Mouse (Mus musculus) heart, postnatal 0 days (tissue): Measurements from ENCODE around the gene Fam185a. TPM values are rescaled to one million over a fixed set of nuclear protein-coding genes. Genes with fewer than 3 reads are reported as not detected.

Source experiments
- ATAC-seq: fragments of 200-750 bp; cut with Nextera tagmentation; 2 replicates; pipeline ENCODE4 v1.8.0; 2017; ENCODE audit warnings: low read depth, moderate number of reproducible peaks, moderate library complexity; ENCODE audit not compliant: insufficient read depth
- DNase-seq: peaks from one replicate; pipeline ENCODE4 v3.0.0-alpha.2; 2016; ENCODE audit warnings: low spot score
- H3K27ac ChIP-seq: fragments of 300-500 bp; sonication (generic); 2 replicates; pipeline ENCODE4 v1.5.1; 2014; ENCODE audit warnings: low read depth, mild to moderate bottlenecking
- H3K27me3 ChIP-seq: fragments of 300-500 bp; sonication (generic); 2 replicates; pipeline ENCODE4 v1.6.1; 2014; ENCODE audit warnings: low read length, mixed read lengths; ENCODE audit not compliant: control insufficient read depth, insufficient read depth
- H3K36me3 ChIP-seq: fragments of 300-500 bp; sonication (generic); replicated peaks from 2 replicates; pipeline ENCODE4 v1.6.1; 2014; ENCODE audit warnings: low read length, mixed read lengths; ENCODE audit not compliant: control insufficient read depth, insufficient read depth
- H3K4me1 ChIP-seq: fragments of 300-500 bp; sonication (generic); 2 replicates; pipeline ENCODE4 v1.6.1; 2014; ENCODE audit warnings: antibody characterized with exemption; ENCODE audit not compliant: control insufficient read depth, insufficient read depth
- H3K4me2 ChIP-seq: fragments of 300-500 bp; sonication (generic); 2 replicates; pipeline ENCODE4 v1.6.1; 2014; ENCODE audit warnings: low read depth, mild to moderate bottlenecking, low read length, moderate library complexity
- H3K4me3 ChIP-seq: fragments of 300-500 bp; sonication (generic); 2 replicates; pipeline ENCODE4 v1.5.1; 2014; ENCODE audit warnings: low read depth, low read length
- H3K9ac ChIP-seq: fragments of 300-500 bp; sonication (generic); replicated peaks from 2 replicates; pipeline ENCODE4 v1.6.1; 2014; ENCODE audit warnings: low read depth, low read length, mixed read lengths
- H3K9me3 ChIP-seq: fragments of 300-500 bp; sonication (generic); replicated peaks from 2 replicates; pipeline ENCODE4 v1.6.1; 2016; ENCODE audit warnings: low read length; ENCODE audit not compliant: control insufficient read depth
- CTCF ChIP-seq: IDR thresholded peaks from 2 replicates; pipeline ENCODE4 v1.5.1; 2016; ENCODE audit warnings: antibody characterized with exemption, control low read depth, low read depth
- EP300 ChIP-seq: IDR thresholded peaks from 2 replicates; pipeline ENCODE4 v1.6.1; 2016; ENCODE audit warnings: antibody characterized with exemption, low read depth
- WGBS: fragments of 180-500 bp; shearing (Covaris S2); extraction: QIAGEN DNeasy Blood & Tissue Kit; methylation state at CpG from one replicate; pipeline ENCODE4 v1.1.7; 2014; 5-methylcytosine and 5-hydroxymethylcytosine counted together
- polyA plus RNA-seq: library from polyadenylated mRNA; unstranded; fragments of >200 nt; fragmentation: Nextera tagmentation; extraction: Ambion mirVana; gene quantifications from 2 replicates; pipeline ENCODE4 v1.2.1, GENCODE M21; 2015
- total RNA-seq: library from RNA; depleted of rRNA; stranded (reverse); fragments of >200 nt; gene quantifications from 2 replicates; pipeline ENCODE4 v1.2.3, GENCODE M21; 2014; ENCODE audit warnings: low replicate concordance

The Fam185a gene
- total and polyA plus RNA-seq, 2 experiments from 2014 or later = 6.9 to 23.4 TPM

DNA sequence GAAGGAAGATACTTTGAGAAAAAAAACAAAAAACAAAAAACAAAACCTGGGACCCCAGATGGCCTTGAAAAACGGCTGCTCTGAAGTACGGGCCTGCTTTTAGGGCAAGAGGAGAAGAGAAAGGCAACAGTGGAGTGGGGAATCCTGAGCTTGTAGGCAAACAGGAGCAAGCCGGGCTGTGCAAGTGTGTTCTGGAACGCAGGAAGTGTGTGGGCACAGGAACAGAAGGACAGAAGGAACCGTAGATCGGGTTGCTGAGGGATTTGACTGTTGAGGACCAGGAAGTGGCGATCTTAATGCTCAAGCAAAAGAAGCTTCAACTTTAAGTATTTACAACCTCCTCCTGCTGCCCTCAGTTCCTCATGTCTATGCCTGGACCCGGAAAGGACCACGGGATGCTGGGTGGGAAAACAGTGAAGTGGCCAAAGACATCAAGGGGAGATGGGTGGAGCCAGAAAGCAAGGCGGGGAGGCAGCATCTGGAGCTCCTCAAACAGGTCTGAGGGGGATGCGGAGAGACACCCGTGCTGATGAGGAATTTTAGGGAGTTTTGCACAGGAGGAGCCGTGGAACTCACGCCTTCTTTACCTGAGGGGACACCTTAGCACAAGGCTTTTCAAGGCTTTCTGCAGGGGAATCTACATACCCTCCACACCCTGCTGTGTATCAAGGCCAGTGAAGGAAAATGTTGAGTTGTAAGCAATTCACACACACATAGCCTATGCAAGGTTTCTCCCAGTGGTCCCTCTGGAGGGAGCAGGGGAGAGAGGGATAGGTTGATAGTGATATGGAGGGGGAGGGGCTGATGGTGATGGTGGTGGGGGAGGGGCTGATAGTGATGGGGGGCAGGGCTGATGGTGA is 41.1 kb upstream of the Fam185a start:
- Histone ChIP-seq H3K4me1 (peaks cover 16% of the 10 kb centered on the region), H3K27me3 (no peaks in the 10 kb centered on the region), H3K27ac (peak overlapping the region; percentile 38; the same call in 1 of the 2 replicates), H3K4me3 (no peak overlapping the region), H3K4me2 (no peak overlapping the region), H3K9me3 (no peaks in the 10 kb centered on the region), H3K9ac (no peak overlapping the region), H3K36me3 (no peaks in the 10 kb centered on the region)
- WGBS = 37% methylated on average over 14 of the region's 14 CpGs
- peak; percentile 13; the same call in 1 of the 2 replicates for ATAC-seq
- DNase-seq = no peak
- no peak for TF ChIP-seq CTCF
- TF ChIP-seq EP300 = no peak

DNA sequence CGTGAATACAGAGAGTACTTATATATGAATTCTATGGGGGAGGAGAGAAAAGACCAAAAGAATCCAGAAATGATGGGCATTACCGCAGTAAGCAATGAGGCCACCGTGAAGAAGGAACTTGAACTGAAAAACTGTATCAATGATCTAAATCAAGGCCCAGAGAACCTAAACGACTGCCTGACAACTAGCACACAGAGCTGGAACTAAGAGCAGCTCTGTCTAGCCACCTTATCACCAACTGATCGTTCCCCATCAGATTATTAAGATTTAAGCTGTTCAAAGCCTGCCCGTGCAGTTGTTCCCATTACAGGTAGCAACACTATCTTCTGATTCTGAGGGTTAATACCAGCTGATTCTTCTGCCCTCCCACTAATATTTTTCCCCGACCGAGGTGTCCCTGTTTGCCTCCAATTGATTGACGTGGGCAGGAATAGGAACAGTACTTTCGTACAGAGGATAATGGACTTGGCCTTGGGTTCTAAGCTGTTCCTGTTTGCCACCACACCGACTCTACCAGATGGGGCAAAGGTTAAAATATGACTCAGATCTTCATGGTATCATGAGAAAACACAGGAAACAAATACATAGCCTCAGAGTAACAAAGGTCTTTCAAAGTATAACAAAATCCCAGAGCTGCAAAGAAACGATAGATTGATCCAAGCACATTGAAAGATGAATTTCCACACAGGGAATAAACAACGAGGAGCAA is 40.4 kb upstream of the Fam185a start:
- Histone ChIP-seq H3K4me2 (no peak overlapping the region), H3K4me3 (no peak overlapping the region), H3K9ac (no peak overlapping the region), H3K4me1 (peaks cover 11% of the 10 kb centered on the region), H3K36me3 (no peaks in the 10 kb centered on the region), H3K27me3 (no peaks in the 10 kb centered on the region), H3K27ac (no peak overlapping the region), H3K9me3 (no peaks in the 10 kb centered on the region)
- TF ChIP-seq CTCF = no peak
- TF ChIP-seq EP300 = no peak
- WGBS = 70% methylated on average over 13 of the region's 13 CpGs
- DNase-seq = no peak
- no peak for ATAC-seq

DNA sequence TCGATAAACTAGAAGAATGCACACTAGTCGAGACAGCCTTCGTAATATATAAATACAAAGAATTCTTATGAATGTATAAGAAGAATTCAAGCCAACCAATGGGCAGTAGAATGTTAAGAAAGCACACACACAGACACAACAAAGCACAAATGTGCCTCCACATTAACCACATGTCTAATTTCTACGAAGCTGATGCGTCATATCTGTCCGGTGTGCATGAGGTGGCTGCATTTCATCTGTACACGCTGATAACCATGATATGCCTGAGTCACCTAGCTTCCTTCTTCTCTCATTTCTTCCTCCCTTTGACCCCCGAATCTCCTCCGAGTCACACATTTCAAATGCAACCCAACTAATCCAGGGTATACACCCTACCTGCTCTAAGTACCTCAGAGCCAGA is 39.8 kb upstream of the Fam185a start:
- Histone ChIP-seq H3K27ac (no peak overlapping the region), H3K4me3 (no peak overlapping the region), H3K4me2 (no peak overlapping the region), H3K9me3 (no peaks in the 10 kb centered on the region), H3K9ac (no peak overlapping the region), H3K4me1 (peaks cover 10% of the 10 kb centered on the region), H3K27me3 (no peaks in the 10 kb centered on the region), H3K36me3 (no peaks in the 10 kb centered on the region)
- DNase-seq (no peak), ATAC-seq (no peak)
- TF ChIP-seq EP300 (no peak), CTCF (no peak)
- WGBS = 87% methylated on average over 9 of the region's 9 CpGs

GRCm38 (mm10) chr5:21386432-21386831 is 38.3 kb upstream of the Fam185a start:
- H3K4me1 ChIP-seq = peaks cover 13% of the 10 kb centered on the region
- DNase-seq (no peak), ATAC-seq (no peak)
- H3K9me3 ChIP-seq = no peaks in the 10 kb centered on the region
- TF ChIP-seq CTCF = no peak
- TF ChIP-seq EP300 = no peak
- no peak overlapping the region for H3K4me2 ChIP-seq
- H3K27ac ChIP-seq = no peak overlapping the region
- WGBS = 59% methylated on average over 4 of the region's 4 CpGs
- H3K9ac ChIP-seq = no peak overlapping the region
- H3K4me3 ChIP-seq = no peak overlapping the region
- H3K36me3 ChIP-seq = no peaks in the 10 kb centered on the region
- H3K27me3 ChIP-seq = no peaks in the 10 kb centered on the region

- Histone ChIP-seq H3K4me2 (no peak overlapping the region), H3K27ac (no peak overlapping the region), H3K4me1 (peaks cover 19% of the 10 kb centered on the region), H3K36me3 (no peaks in the 10 kb centered on the region), H3K4me3 (no peak overlapping the region), H3K27me3 (no peaks in the 10 kb centered on the region), H3K9ac (no peak overlapping the region), H3K9me3 (no peaks in the 10 kb centered on the region)
- DNase-seq (no peak), ATAC-seq (no peak)
- TF ChIP-seq EP300 (no peak), CTCF (no peak)
Measured at GRCm38 (mm10) chr5:21387340-21387739, 37.4 kb upstream of the Fam185a start.
